Mouse (Mus musculus) kidney, adult 2 months (tissue): Measurements from ENCODE around the gene Bend3.

Source experiments
- CTCF ChIP-seq: fragments of 200-500 bp; conservative IDR thresholded peaks from 2 replicates; pipeline ENCODE4 v1.5.1; 2011; ENCODE audit warnings: low read depth, mild to moderate bottlenecking, control low read depth, low read length, moderate library complexity, mixed read lengths; ENCODE audit not compliant: insufficient read depth, insufficient read length
- POLR2A ChIP-seq: fragments of 200-500 bp; IDR thresholded peaks from one replicate; pipeline ENCODE4 v1.6.1; 2011; ENCODE audit warnings: low read depth, low read length, control low read depth

DNA sequence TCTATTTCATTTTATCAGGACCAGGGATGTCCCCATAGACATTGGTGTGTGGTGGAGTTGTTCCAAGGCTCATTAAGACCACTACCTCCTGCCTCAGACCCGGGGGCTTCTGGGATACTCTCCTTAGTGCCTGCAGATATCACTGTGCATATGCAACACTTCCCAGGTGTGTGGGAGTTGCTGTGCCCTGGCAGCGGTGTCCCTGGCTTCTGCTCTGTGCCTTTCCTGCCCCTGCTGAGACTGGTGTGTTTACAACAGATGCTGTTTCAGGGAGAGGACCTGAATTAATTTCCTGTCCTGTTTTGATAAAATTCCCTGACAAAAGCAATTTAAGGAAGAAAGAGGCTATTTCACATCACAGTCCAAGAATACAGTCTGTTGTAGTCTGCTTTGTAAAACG lies 72.3 kb downstream of the Bend3 start:
- no peak for TF ChIP-seq CTCF
- TF ChIP-seq POLR2A: no peak
